Mouse (Mus musculus) CD8-positive naive resting alpha-beta T cell, adult 2 months (primary cell): ENCODE data around the gene Smoc1.

Experiments
- DNase-seq, 2 experiments: peaks; one replicate each; pipeline ENCODE4 v3.0.0; 2022; ENCODE audit warnings: low read depth in 2 of 2, low spot score in 2 of 2

Gene Smoc1

DNA sequence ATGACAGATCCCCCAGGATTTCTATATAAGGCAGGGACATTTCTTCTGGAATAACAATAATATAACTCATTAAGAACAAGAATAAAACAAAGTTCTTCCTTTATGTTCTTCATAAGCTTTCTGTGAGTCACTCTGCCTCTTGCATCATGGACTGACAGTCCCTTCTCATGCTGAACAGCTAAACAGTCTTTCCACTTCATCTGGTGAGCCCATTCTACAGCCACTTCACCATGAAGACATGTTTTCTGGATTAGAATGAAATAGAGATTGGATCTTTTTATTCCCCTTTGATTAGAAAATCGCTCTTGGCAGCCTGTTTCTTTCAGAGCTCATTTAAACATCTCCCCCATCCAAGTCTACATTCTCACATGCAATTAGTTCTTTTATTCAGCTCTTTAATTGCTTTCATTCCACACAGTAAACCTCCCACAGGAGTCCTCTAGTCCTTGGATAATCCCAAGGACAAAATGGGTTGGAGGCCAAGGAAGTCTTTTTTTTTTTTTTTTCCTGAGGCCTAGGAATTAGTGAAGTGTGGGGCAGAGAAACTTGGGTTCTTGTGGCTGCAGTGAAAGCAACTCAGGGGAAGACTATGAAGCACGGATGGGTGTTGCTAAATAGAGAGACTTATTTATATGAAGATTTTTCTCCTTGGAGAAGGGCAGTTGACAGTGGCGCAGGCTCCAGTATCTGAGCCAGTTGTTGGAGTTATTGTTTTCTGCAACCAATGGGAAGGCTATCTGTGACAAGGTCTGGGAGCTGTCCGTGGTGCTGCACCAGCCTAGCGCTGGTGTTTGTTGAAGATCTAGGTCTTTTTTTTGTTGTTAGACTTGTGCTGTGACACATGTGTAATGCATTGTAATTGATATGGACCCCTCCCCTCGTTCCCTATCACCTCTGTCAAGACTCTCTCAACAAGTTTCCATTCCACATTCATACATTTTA, 179.3 kb downstream of the Smoc1 start:
- DNase-seq: no peak

DNA sequence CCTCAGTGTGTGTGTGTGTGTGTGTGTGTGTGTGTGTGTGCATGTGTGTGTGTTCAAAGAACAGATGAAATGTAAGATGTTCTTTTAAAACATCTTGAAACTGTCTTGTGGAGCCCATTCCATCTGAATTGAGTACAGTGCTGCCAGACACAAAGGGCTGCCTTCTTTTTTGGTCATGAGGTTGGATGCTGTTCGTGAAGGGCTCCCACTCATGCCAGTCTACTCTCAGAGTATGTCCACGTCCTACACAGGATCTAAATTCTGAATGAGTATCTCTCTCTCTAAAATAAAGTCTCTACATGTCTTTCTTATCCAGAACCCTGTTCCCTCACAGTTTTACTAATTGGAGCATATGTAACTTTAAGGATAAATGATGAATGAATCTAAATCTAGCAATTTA, 182.0 kb downstream of the Smoc1 start:
- DNase-seq: no peak

DNA sequence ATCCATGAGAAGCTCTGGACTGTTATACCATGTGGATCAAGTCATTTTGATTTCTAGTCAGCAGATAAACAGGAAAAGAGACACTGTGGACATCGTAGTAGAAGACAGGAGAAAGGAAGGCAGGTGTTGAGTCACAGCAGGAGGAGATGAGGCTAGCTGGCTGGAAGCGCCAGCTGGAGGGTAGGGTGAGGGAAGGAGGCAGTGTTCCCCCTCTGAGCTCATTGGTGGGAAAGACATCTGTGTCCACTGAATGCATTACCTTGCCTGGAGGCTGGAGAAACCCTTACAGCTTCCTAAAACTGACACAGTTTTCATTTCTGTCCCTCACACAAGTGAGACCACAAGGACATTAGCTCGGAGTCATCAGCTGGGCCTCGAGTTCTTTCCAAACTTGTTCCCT, 192.7 kb downstream of the Smoc1 start:
- no peak for DNase-seq

DNA sequence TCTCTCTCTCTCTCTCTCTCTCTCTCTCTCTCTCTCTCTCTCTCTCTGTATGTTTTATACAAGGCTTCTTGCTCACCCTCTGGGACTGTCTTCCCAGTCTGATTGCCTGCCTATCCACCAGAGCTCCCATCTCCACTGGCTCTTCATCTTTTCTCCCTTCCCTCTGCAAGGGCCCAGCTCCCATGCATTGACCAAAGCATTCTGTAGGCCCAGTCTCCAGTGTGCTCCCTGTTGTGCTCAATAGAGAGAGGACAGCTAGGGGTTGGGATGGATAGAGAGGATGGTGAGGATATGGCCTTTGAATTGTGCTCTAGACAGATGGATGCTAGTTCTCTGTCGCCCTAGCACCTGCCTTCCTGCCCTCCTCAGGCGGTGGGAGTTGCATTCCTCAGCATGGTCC, 196.7 kb downstream of the Smoc1 start:
- DNase-seq: no peak

DNA sequence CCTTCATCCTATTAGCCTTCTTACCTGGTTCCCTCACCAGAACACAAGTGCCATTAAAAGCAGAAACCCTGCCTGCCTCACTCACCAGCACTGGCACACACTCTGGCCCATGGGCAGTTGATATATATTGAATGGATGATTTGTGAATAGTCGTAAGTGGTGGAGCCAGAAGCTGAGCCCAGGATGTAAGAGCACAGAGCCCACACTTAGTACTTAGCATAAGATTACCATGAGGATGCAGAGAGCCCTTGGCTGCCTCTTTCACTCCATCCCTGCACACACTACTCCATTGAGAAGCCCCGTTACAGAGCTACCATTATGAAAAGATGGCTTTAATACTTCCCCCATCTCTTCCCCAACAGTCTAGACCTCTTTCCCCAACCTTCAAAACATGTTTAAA, 198.2 kb downstream of the Smoc1 start:
- DNase-seq: no peak

DNA sequence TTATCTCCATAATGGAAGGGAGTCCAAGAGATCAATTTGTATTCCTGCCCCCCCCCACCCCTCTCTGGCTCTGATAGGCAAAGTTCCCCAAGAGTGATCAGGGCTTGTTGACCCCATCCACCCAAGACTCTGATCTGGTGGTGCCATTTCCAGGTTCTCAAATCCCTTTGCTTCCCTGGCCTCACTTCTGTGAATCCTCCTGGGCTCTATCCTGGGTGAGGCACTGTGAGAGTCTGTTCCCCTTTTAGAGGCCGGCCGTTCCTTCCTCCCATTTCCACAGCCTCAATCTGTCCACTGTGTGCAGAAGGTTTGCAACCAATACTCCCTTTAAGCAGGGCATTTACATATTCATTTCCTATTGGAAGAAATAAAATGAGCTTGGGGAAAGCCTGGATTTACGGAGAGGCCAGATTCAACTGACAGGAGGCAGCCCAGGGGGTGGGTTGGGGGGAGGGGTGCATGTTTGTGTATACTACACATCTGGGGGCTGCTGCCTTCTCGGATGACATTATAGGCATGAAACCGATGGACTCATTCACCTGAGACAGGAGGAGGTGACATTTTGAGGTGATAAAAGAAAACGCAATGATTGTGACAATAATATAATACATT, 199.5 kb downstream of the Smoc1 start:
- DNase-seq: no peak

DNA sequence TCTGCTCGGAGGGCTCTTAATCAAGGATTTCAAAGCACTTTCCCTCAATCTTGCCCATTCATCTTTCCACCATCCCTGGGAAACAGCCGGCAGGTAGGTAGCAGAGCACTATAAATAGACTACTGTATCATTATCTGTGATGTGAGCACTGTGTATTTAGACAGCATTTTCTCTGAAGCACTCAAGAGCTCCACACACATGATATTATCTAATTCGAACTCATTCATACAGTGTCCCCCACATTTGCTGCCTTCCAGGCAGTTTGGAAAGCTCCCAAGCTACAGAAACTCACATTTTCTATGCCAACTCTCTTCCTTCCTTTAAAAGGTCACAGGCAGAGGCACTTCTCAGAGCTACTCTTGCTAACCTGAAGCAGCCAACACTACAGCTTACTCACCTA, 200.0 kb downstream of the Smoc1 start:
- no peak for DNase-seq

DNA sequence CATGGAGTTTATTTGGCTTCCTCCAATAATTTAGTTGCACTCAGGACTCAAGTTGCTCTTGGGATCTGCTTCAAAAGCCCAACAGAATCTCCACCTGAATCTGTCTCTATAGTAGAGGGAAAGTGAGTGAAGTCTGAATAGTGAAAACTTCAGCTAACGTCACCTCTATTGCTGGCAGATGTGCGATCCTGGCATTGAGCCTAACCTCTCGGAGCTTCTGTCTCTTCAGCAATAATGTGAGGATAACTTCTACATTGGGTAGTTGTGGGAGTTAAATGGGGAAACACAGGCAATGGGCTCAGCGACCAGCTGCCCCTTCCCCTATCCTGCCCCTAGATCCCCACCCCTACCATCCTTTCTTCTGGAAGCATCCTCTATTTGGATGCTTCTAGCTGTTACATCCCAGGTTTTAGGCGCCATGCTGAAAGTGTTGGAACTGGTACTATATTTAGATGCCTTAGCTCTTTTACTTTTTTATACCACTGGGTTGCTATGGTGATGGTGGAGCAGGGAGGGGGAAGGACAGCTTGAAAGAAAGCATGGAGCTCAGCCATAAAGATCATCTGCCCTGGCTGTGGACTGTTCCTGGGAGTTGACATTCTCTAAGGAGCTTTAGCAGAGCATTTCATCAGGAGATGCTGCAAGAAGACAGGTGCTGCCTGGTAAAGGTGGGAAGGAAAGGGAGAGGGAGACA, 201.3 kb downstream of the Smoc1 start:
- DNase-seq: no peak

DNA sequence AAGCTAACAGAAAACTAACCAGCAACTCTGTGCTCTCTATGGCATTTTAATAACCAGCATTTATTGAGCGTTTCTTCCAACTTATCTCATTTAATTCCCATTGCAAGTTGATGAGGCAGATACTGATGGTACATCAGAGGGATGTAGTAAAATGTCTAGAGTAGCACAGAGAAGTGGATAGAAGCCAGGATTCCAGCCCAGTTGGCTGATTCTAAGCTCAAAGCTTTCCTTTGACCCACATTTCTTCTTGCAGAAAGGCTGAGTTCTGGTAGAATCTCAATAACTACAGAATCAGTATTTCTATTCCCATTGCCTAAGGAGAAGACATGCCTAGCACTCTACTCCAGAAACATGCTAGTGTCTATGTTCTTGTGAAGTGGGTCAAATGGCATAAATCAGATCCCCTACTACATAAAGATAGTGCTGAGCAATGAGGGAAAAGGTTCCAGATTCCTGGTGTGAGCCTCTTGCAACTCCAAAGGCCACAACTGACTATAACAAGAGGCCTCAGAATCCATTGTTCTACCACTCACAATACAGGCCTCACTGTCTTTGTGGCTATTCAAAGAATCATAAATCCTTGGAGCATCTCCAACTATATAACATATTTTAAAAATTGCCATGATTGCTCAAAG, 207.3 kb downstream of the Smoc1 start:
- no peak for DNase-seq

DNA sequence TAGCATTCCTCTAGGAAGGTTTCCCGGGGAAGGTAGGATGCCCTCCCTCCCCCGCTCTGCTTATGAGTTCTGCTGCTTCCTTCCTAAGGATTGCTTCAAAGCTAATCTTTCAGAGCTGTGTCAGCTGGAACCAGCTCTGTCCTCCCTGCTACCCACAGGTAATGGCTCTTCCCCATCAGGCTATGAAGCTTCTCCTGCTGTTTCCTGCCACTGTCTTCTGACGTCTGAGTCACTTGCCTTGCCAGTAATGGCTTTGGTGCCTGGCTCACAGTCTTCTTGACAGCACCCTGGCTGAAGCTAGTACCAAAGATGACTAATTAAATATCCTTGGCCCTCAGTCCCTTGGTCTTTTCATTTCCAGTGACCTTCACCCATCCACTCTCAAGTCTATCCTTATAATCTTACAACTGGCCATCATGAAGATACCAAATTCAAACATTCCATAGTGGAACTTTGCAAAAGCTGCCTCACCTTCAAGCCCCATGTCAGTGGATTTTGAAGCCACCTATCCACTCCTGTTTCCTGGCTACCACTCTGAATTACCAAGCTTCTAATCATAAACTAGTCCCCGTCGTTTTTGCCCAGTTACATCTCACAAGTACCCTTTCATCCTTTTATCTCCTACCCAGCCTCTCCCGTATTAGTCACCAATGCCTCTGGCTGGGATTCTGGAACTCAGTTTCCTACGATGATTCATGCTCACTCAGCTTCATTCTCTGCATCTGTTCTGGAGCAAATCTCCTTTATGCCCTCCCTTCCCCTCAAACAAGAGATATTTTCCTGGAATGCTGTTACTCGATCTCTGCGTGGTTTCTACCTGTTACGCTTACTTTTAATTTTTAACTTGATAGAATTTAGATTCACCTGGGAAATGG, 209.1 kb downstream of the Smoc1 start:
- no peak for DNase-seq
